Mouse (Mus musculus): ENCODE measurements around the gene Mcm2.

- TF ChIP-seq EP300 (optimal IDR thresholded peaks at IDR 0.05): no peak
- peak; percentile 92 for TF ChIP-seq CTCF (IDR thresholded peaks at IDR 0.05; ENCODE audit: low read depth)
Measured at GRCm38 (mm10) chr6:88893559-88893958, 5.0 kb downstream of the Mcm2 start.

All from stomach, postnatal 0 days (tissue).